Mouse (Mus musculus): ENCODE data around the gene Alkbh1. TPM values are rescaled to one million over a fixed set of nuclear protein-coding genes. Genes with fewer than 3 reads are reported as not detected.
"Not testable (repeated sequence)": the region's sequence is repeated elsewhere in the genome, so short reads cannot be mapped to it uniquely, and the experiment has no call there.

The Alkbh1 gene
- 20.6 and 24.9 TPM in 2 replicates for polyA plus RNA-seq (2015; fragmentation: Nextera tagmentation; extraction: Ambion mirVana)

DNA sequence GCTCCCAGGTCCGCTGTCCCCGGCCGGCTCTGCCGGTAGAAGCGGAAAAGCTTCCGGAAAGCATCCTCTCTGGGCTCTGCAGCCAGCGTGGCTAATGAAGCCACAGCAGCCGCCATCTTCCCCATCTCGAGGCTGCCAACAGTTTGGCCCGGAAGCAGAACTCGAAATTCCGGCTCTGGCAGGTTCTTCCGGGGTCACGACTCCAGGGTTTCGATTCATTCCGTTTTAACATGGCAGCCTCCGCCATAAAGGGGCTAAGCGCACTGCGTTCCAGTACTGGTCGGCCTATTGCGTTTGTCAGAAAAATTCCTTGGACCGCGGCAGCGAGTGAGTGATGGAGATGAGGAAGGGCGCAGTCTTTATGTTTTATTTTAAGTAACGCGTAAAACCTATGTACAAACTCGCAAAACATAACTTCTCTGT, at the start of gene Alkbh1, which contains the start of gene Slirp:
Alkbh1 (minus strand) TSS at position 318 of the 423 bp plus-strand sequence.
Slirp (plus strand) TSS at position 197 of the 423 bp plus-strand sequence.
- H3K9me3 ChIP-seq (replicated peaks) = no peaks in the 10 kb centered on the region
- DNase-seq = peak; percentile 81
- H3K9ac ChIP-seq = peak within 1 kb of the TSS; percentile 94
- H3K27ac ChIP-seq = peak within 1 kb of the TSS; percentile 76
- H3K27me3 ChIP-seq = no peaks in the 10 kb centered on the region
- ATAC-seq (ENCODE audit: low read depth) = peak; percentile 86
- H3K4me1 ChIP-seq (replicated peaks) = peaks cover 37% of the 10 kb centered on the region
- peaks cover 54% of the 10 kb centered on the region for H3K36me3 ChIP-seq
- H3K4me2 ChIP-seq = peak within 1 kb of the TSS; percentile 82
- whole genome bisulfite sequencing (ENCODE audit: insufficient replicate concordance) = under 1% methylated on average over 28 of the region's 28 CpGs
- peak within 1 kb of the TSS; percentile 87 for H3K4me3 ChIP-seq (replicated peaks)

DNA sequence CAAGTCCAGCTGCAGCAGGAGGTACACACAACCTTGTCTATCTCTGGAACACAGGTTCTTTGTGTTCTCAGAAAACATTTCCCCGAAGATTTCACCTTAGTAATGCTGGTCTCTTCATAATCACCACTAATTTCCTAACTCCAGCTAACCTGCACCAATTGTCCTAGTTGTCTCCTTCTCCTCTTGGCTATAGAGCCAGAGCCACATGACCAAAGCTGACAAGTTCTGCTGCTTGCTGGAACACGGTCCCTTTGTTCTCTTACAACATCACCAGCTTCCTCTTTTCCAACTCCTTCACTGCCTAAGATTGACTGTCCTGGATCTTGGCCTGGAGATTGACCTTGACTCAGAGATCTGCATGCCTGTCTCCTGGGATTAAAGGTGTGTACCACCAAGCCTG, 44.9 kb upstream of the Alkbh1 start:
- not testable (repeated sequence) for H3K27ac ChIP-seq; H3K9me3 ChIP-seq (replicated peaks); DNase-seq; H3K9ac ChIP-seq; H3K4me2 ChIP-seq; H3K4me3 ChIP-seq (replicated peaks); H3K4me1 ChIP-seq (replicated peaks); ATAC-seq (ENCODE audit: low read depth); H3K27me3 ChIP-seq; H3K36me3 ChIP-seq
- whole genome bisulfite sequencing (ENCODE audit: insufficient replicate concordance) = 22% methylated on average over 2 of the region's 2 CpGs

DNA sequence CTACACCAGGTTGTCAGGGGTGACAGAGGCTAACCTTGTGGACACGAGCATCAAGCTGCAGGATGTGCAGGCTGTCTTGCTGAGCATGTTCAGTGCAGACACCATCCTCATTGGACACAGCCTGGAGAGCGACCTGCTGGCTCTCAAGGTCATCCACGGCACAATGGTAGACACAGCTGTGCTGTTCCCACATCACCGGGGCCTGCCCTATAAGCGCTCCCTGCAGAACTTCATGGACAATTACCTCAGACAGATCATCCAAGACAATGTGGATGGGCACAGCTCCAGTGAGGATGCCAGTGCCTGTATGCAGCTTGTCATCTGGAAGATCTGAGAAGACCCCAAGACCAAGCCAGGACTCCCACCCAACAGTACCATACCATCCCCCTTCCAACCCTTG, 38.7 kb upstream of the Alkbh1 start:
- not testable (repeated sequence) for H3K27me3 ChIP-seq; H3K27ac ChIP-seq; H3K4me3 ChIP-seq (replicated peaks); H3K9ac ChIP-seq; H3K4me1 ChIP-seq (replicated peaks); H3K36me3 ChIP-seq; H3K9me3 ChIP-seq (replicated peaks); H3K4me2 ChIP-seq; DNase-seq; ATAC-seq (ENCODE audit: low read depth)
- 65% methylated on average over 5 of the region's 5 CpGs for WGBS (ENCODE audit: insufficient replicate concordance)

DNA sequence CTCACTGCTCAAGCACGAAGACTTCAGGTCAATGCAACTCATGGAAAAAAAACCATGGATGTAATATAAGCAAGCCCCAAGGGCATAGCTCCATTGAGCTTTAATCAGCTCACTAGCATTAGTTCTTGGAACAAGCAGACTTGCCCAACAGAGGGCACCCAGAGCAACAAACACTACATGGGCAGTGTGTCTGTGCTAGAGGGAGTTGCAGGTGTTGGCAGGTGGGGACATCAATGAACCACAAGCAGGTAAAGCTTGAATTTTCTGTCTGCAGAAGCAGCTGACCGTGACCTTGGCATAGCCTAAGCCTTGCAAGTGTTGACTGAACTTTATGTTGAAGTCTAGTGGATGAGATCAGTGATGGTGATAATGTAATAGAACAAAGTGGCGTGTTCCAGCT, 30.9 kb upstream of the Alkbh1 start:
- no peak overlapping the region for H3K27ac ChIP-seq
- no peak for DNase-seq
- 50% methylated on average over 3 of the region's 3 CpGs for WGBS (ENCODE audit: insufficient replicate concordance)
- H3K4me1 ChIP-seq (replicated peaks) = peaks cover 16% of the 10 kb centered on the region
- H3K4me2 ChIP-seq = no peak overlapping the region
- no peak for ATAC-seq (ENCODE audit: low read depth)
- no peaks in the 10 kb centered on the region for H3K9me3 ChIP-seq (replicated peaks)
- no peaks in the 10 kb centered on the region for H3K27me3 ChIP-seq
- no peaks in the 10 kb centered on the region for H3K36me3 ChIP-seq
- no peak overlapping the region for H3K4me3 ChIP-seq (replicated peaks)
- no peak overlapping the region for H3K9ac ChIP-seq

DNA sequence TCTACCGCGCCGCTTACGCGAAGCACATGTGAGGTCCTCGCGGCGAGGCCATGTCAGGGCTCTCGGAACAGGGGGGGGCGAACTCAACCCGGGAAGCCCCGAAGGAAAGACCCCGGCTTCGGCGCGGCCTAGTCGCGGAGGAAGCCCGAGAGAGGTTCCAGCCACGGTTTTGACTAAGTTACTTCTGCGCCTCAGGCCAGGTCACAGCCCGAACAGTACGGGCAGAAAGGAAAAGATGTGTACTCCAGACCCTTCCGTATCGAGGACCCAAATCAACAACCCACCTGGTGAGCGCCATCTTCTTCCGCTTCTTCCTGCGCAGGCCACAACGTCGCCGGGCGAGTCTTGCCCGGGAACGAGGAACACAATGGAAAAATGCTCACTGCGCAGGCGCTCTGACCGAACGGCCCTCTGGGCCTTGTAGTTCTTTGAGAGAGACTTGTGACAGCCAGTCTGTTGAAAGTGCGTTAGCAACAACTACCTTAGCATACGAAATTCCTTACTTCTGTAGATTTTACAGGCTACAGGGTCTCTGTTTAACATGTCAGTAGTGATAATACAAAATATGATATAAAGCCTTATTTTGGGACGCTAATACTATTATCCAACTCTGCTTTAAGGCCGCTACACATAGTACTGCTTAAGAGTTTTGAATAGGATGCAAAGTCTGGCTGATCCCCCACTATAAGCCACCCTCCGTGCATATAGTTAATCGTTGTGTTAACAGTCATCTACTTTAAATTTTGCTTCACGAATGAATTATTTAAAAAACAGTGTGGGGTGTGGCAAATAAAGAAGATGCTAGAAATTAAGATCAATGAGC, 28.4 kb upstream of the Alkbh1 start, which contains the start of gene Snw1:
Snw1 (minus strand) TSS at position 311 of the 823 bp plus-strand sequence.
- no peaks in the 10 kb centered on the region for H3K27me3 ChIP-seq
- ATAC-seq (ENCODE audit: low read depth) (peak; percentile 95), DNase-seq (peak; percentile 90)
- 3% methylated on average over 44 of the region's 45 CpGs for WGBS (ENCODE audit: insufficient replicate concordance)
- H3K27ac ChIP-seq = peak within 1 kb of the TSS; percentile 80
- peak within 1 kb of the TSS; percentile 89 for H3K9ac ChIP-seq
- H3K9me3 ChIP-seq (replicated peaks) = no peaks in the 10 kb centered on the region
- peaks cover 20% of the 10 kb centered on the region for H3K4me1 ChIP-seq (replicated peaks)
- peak within 1 kb of the TSS; percentile 73 for H3K4me2 ChIP-seq
- H3K4me3 ChIP-seq (replicated peaks) = peak within 1 kb of the TSS; percentile 77
- peaks cover 15% of the 10 kb centered on the region for H3K36me3 ChIP-seq

DNA sequence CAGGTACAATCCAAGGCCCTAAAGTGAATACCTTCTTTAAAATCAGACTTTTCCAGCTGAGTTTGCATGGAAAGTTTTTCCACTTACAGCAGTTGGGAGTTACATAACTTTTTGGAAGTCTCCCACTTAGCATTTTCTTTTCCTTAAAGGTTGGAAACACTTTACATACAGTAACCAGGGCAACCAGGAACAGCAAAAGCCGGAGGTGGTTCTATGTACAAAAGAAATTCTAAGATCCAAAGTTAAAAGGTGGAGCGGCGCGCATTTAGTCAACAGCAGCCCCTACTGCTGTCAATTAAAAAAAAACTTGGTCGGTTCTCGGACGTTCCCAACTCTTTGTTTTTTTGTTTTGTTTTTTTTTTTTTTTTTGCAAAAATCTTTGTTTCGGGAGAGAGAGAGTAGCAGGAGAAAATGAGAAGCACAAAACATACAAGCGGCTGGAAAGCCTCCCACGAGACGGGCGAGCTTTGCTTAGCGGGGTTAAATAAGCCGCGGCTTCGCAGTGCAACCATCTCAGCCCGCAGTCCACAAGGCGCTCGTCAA, 27.7 kb upstream of the Alkbh1 start:
- H3K27me3 ChIP-seq = no peaks in the 10 kb centered on the region
- under 1% methylated on average over 19 of the region's 19 CpGs for WGBS (ENCODE audit: insufficient replicate concordance)
- H3K4me3 ChIP-seq (replicated peaks) = peak overlapping the region; percentile 77
- peaks cover 23% of the 10 kb centered on the region for H3K4me1 ChIP-seq (replicated peaks)
- H3K9ac ChIP-seq = peak overlapping the region; percentile 89
- no peaks in the 10 kb centered on the region for H3K9me3 ChIP-seq (replicated peaks)
- no peak for ATAC-seq (ENCODE audit: low read depth)
- no peak for DNase-seq
- peaks cover 21% of the 10 kb centered on the region for H3K36me3 ChIP-seq
- peak overlapping the region; percentile 73 for H3K4me2 ChIP-seq
- H3K27ac ChIP-seq = peak overlapping the region; percentile 80

DNA sequence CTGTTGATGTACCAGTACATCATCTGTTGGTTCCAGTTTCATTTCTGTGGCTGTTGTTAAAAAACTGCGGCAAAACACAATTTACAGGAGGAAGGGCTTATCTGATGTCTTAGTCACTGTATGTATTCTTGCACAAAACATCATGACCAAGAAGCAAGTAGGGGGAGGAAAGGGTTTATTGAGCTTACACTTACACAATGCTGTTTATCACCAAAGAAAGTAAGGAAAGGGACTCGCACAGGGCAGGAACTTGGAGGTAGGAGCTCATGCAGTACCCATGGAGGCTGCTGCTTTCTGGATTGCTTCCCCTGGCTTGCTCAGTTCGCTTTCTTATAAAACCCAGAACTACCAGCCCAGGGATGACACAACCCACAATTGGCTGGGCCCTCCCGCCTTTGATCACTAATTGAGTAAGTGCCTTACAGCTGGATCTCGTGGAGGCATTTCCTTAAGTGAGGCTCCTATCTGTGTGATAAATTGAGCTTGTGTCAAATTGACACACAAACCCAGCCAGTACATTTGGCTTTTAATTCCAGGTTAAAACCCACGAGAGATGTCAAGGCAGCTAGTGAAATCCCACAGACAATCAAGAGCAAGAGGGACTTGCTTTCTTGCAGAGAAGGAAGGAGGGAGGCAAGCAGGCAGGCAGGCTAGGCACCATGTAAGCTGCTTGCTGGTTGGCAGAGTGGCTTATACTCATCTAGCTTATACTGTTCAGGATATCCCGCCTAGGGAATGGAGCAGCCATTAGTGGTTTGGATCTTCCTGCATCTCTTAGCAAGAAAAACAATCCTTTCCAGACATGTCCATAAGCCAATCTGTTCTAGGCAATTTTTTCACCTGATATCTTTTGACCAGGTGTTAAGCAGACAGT, 26.7 kb upstream of the Alkbh1 start:
- WGBS (ENCODE audit: insufficient replicate concordance) = 37% methylated on average over 7 of the region's 7 CpGs
- Histone ChIP-seq H3K4me2 (peak overlapping the region; percentile 73), H3K9ac (peak overlapping the region; percentile 89), H3K27ac (peak overlapping the region; percentile 54), H3K9me3 (replicated peaks) (no peaks in the 10 kb centered on the region), H3K4me1 (replicated peaks) (peaks cover 24% of the 10 kb centered on the region), H3K4me3 (replicated peaks) (peak overlapping the region; percentile 77), H3K36me3 (peaks cover 27% of the 10 kb centered on the region), H3K27me3 (no peaks in the 10 kb centered on the region)
- ATAC-seq (ENCODE audit: low read depth) = no peak
- no peak for DNase-seq

DNA sequence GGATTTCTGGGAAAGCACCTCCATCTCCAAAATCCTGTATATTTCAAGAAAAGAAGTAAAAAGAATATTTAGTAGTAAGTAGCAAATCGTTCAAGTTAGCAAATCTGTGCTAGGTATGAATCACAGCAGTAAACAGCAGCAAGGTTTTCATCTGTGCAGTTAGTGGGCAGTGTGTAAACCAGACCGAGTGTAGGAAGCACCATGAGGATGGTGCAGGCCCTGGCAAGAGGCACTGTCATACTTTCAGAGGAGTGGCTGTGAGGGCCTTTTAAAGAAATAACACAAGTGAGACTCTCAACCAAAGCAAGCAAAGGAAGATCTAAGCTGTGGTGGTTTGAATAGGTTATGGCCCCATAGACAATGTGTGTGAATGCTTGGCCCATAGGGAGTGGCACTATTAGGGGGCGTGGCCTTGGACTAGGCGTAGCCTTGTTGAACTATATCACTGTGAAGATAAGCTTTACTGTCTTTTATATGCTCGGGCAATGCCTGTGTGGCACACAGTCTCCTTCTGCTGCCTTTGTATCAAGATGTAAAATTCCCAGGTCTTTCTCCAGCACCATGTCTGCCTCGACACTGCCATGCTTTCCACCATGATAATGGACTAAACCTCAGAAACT, 21.0 kb upstream of the Alkbh1 start:
- Histone ChIP-seq H3K4me3 (replicated peaks) (no peak overlapping the region), H3K27ac (no peak overlapping the region), H3K36me3 (peaks cover 83% of the 10 kb centered on the region), H3K9ac (no peak overlapping the region), H3K9me3 (replicated peaks) (no peaks in the 10 kb centered on the region), H3K4me2 (no peak overlapping the region), H3K27me3 (no peaks in the 10 kb centered on the region), H3K4me1 (replicated peaks) (peaks cover 20% of the 10 kb centered on the region)
- 49% methylated on average over 6 of the region's 6 CpGs for WGBS (ENCODE audit: insufficient replicate concordance)
- DNase-seq = peak; percentile 46
- peak; percentile 92 for ATAC-seq (ENCODE audit: low read depth)

DNA sequence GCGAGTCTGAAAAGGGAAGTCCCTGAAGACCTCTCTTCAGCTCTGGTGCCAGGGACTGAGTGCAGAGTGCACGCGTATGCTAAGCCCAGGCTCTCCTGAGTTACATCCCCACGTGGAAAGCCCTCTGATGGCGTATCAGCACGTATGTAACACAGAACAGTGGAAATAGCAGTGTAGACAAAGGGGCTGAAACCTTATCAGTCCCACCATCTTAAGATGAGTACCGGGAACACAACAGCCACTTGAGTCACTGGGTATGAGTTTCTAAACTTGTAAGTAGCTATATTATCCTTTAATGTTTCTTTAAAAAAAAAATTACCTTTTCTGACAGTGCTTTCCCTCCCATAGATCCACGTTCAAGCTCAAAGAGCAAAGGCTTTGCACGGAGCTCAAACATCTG, 5.6 kb upstream of the Alkbh1 start:
- no peak overlapping the region for H3K27ac ChIP-seq
- no peak overlapping the region for H3K4me2 ChIP-seq
- no peaks in the 10 kb centered on the region for H3K9me3 ChIP-seq (replicated peaks)
- H3K4me1 ChIP-seq (replicated peaks) = peaks cover 9% of the 10 kb centered on the region
- no peak overlapping the region for H3K9ac ChIP-seq
- ATAC-seq (ENCODE audit: low read depth) (no peak), DNase-seq (no peak)
- H3K27me3 ChIP-seq = no peaks in the 10 kb centered on the region
- peaks cover 78% of the 10 kb centered on the region for H3K36me3 ChIP-seq
- WGBS (ENCODE audit: insufficient replicate concordance) = 77% methylated on average over 9 of the region's 9 CpGs
- no peak overlapping the region for H3K4me3 ChIP-seq (replicated peaks)

DNA sequence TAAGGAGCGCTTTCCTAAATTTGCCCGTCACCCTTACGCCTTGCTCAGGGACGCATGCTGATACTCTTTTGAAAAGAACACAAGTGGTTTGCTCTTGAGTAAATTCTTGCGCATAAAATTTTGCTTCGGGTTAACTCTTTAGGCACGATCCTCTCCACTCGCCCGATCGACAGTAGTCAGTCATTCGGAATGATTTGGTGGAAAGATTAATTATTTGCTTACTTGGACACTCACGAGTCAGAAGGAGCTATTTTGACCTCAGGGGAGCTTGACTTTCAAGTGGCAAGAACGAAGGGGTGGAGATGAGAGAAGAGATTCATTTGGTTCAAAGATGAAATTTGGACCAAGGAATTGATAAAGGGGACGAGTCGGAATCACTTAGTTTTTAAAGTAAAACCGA, 394 bp upstream of the Alkbh1 start:
- Histone ChIP-seq H3K9ac (peak overlapping the region; percentile 94), H3K4me3 (replicated peaks) (peak overlapping the region; percentile 87), H3K36me3 (peaks cover 52% of the 10 kb centered on the region), H3K27ac (peak overlapping the region; percentile 32; the same call in 1 of the 2 replicates), H3K4me1 (replicated peaks) (peaks cover 37% of the 10 kb centered on the region), H3K4me2 (peak overlapping the region; percentile 82), H3K27me3 (no peaks in the 10 kb centered on the region), H3K9me3 (replicated peaks) (no peaks in the 10 kb centered on the region)
- DNase-seq (no peak), ATAC-seq (ENCODE audit: low read depth) (no peak)
- 2% methylated on average over 16 of the region's 16 CpGs for WGBS (ENCODE audit: insufficient replicate concordance)

Measured in liver, embryonic 13.5 days (tissue).